Mouse (Mus musculus) NIH3T3 (cell line): ENCODE results near the gene Ramac.
A peak's percentile ranks its signal among the peaks of the same experiment; 100 is the strongest.

ENCODE experiments used
- DNase-seq: peaks from one replicate; pipeline ENCODE4 v3.0.0-alpha.2; 2012; ENCODE audit warnings: low read depth

The Ramac gene

GRCm38 (mm10) chr7:81777667-81778218 is 15.0 kb downstream of the Ramac start:
- DNase-seq, result peak; percentile 60

GRCm38 (mm10) chr7:81788536-81788935 is 25.8 kb downstream of the Ramac start:
- peak; percentile 71 for DNase-seq

GRCm38 (mm10) chr7:81789095-81789757 is 26.5 kb downstream of the Ramac start, which contains the start of gene 3110040N11Rik:
Gene 3110040N11Rik (minus strand): TSS chr7:81789478.
- DNase-seq, result peak; percentile 96

GRCm38 (mm10) chr7:81806067-81806466 is 43.3 kb downstream of the Ramac start:
- DNase-seq, result no peak
